Mouse (Mus musculus) small intestine, adult 2 months (tissue): Measurements from ENCODE around the gene Atp2c1.

ENCODE experiments used
- CTCF ChIP-seq: fragments of 200-500 bp; IDR thresholded peaks from 2 replicates; pipeline ENCODE4 v1.5.1; 2012; ENCODE audit warnings: low read depth, mild to moderate bottlenecking, control low read depth, inconsistent platforms, low read length, moderate library complexity, mixed read lengths; ENCODE audit not compliant: insufficient replicate concordance, insufficient read length; ENCODE audit errors: extremely low read depth
- POLR2A ChIP-seq: fragments of 200-500 bp; IDR thresholded peaks from 2 replicates; pipeline ENCODE4 v1.6.1; 2012; ENCODE audit warnings: low read depth, mild to moderate bottlenecking, control low read depth, inconsistent platforms, low read length, moderate library complexity

DNA sequence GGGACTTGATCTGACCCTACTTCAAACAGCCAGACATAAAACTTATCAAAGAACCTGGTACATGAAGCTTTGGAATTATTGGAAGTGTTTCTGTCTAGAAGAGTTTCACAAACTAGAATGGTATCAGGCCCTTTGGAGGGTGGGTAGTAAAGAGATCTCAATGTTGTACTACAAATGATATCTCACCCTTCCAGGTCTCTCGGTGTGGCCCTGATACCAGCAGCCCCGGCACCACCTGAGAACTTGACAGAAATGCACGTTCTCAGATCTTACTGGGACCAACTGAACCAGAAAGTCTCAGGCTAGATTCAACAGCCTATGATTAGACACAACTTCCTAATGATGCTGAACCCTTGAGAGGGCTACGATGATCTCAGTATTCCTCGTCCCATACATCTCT, 23.4 kb downstream of the Atp2c1 start:
- no peak for TF ChIP-seq CTCF
- no peak for TF ChIP-seq POLR2A
